Comparison of ENCODE assay signal across 9 mouse cellular contexts in the genomic region with DNA sequence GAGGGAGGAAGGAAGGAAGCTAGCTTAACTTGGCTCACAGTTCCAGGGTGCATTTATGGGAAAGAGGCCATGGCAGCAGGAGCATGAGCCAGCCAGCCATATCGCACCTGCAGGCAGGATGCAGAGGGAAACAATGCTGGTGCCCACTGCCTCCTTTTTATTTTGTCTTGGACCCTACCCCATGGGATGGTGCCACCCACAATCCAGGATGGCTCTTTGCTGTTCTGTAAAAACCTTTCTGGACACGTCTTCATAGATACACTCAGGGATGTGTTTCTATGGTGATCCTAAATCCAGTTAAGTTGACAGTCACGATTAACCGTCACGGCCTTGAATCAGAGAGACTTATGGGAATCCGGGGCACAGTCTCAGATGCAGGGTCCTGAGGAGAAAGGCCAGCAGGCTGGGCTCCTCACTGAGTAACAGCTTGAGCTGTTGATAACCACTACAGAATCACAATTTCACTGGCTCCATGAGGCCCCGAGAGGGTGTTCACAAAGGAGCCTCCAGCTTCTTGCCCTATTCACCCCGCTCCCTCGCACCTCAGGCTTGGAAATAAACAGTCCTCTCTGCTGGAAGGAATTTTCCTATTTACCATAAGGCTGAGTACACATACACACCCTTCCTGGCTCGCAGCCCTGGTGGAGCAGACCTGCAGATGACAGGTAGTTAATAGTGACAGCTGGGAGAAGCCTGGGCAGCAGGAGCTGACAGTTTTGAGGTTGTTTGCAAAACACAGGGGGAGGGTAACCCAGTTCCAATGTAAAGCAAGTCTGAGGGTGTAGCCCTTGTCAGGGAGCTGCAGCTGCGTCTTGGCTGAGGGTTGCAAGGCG. TPM values are rescaled to one million over a fixed set of nuclear protein-coding genes. Genes with fewer than 3 reads are reported as not detected.
DNase-seq lines count a peak whose midpoint lies in the region; ATAC-seq and TF ChIP-seq lines count a peak whose summit lies in the region.
"Had no signal": no experiment of that assay in that cellular context is flagged by ENCODE, and none has a peak within 500 bp of the region (broad histone marks: within the 10 kb centered on the region; RNA-seq: fewer than 3 reads in every experiment).

No protein-coding gene starts in this region.

- 54% methylated on average over 12 of the region's 12 CpGs for whole genome bisulfite sequencing in liver, embryonic 13.5 days (ENCODE audit: insufficient replicate concordance)
- 46% methylated on average over 12 of the region's 12 CpGs for WGBS in liver, embryonic 12.5 days (ENCODE audit: insufficient replicate concordance)
- 46% methylated on average over 12 of the region's 12 CpGs for WGBS in forebrain, embryonic 11.5 days
- 32% methylated on average over 12 of the region's 12 CpGs for WGBS in limb, embryonic 14.5 days

- H3K27me3 ChIP-seq in liver, embryonic 13.5 days = no peaks in the 10 kb centered on the region
- no peaks in the 10 kb centered on the region for H3K27me3 ChIP-seq in liver, embryonic 12.5 days (replicated peaks)
- H3K27me3 ChIP-seq in forebrain, embryonic 11.5 days (ENCODE audit: control insufficient read depth, insufficient read depth, low read length) = no peaks in the 10 kb centered on the region
- H3K27me3 ChIP-seq in limb, embryonic 14.5 days (ENCODE audit: control insufficient read depth, insufficient read depth, low read length) = no peaks in the 10 kb centered on the region

- no peaks in the 10 kb centered on the region for H3K36me3 ChIP-seq in liver, embryonic 13.5 days
- no peaks in the 10 kb centered on the region for H3K36me3 ChIP-seq in liver, embryonic 12.5 days
- H3K36me3 ChIP-seq in forebrain, embryonic 11.5 days (ENCODE audit: control insufficient read depth, insufficient read depth, low read length) = no peaks in the 10 kb centered on the region
- no peaks in the 10 kb centered on the region for H3K36me3 ChIP-seq in limb, embryonic 14.5 days (ENCODE audit: control insufficient read depth, insufficient read depth, low read length)

- no peak for ATAC-seq in liver, embryonic 13.5 days (ENCODE audit: low read depth)
- ATAC-seq in liver, embryonic 12.5 days = no peak
- no peak for ATAC-seq in forebrain, embryonic 11.5 days (replicated peaks; ENCODE audit: low FRiP score)
- ATAC-seq in limb, embryonic 14.5 days (ENCODE audit: low FRiP score, low read depth) = peak; percentile 63

- H3K4me2 ChIP-seq in liver, embryonic 13.5 days = peak overlapping the region; percentile 21; the same call in 1 of the 2 replicates
- no peak overlapping the region for H3K4me2 ChIP-seq in liver, embryonic 12.5 days
- H3K4me2 ChIP-seq in forebrain, embryonic 11.5 days (ENCODE audit: low read depth, low read length, severe bottlenecking) = no peak overlapping the region
- H3K4me2 ChIP-seq in limb, embryonic 14.5 days (replicated peaks; ENCODE audit: low read depth, low read length, severe bottlenecking) = no peak overlapping the region

- no peak overlapping the region for H3K4me3 ChIP-seq in liver, embryonic 13.5 days (replicated peaks)
- no peak overlapping the region for H3K4me3 ChIP-seq in liver, embryonic 12.5 days
- no peak overlapping the region for H3K4me3 ChIP-seq in forebrain, embryonic 11.5 days (ENCODE audit: low read depth, low read length)
- H3K4me3 ChIP-seq in limb, embryonic 14.5 days (replicated peaks; ENCODE audit: low read length) = no peak overlapping the region

- H3K27ac ChIP-seq in liver, embryonic 13.5 days = no peak overlapping the region
- no peak overlapping the region for H3K27ac ChIP-seq in liver, embryonic 12.5 days
- peak overlapping the region; percentile 47; the same call in 1 of the 2 replicates for H3K27ac ChIP-seq in forebrain, embryonic 11.5 days (ENCODE audit: low read depth, low read length)
- H3K27ac ChIP-seq in limb, embryonic 14.5 days (replicated peaks; ENCODE audit: low read depth, low read length) = 0 out of 2 replicates have a peak overlapping the region, but pooled peaks have one; percentile 43
- H3K27ac ChIP-seq: macrophage had no signal

- H3K9me3 ChIP-seq in liver, embryonic 13.5 days (replicated peaks) = no peaks in the 10 kb centered on the region
- no peaks in the 10 kb centered on the region for H3K9me3 ChIP-seq in liver, embryonic 12.5 days (replicated peaks)
- H3K9me3 ChIP-seq in forebrain, embryonic 11.5 days (ENCODE audit: control insufficient read depth, low read length) = no peaks in the 10 kb centered on the region; the same call in 1 of the 2 replicates
- H3K9me3 ChIP-seq in limb, embryonic 14.5 days (ENCODE audit: control insufficient read depth, low read length) = no peaks in the 10 kb centered on the region

- H3K4me1 ChIP-seq in liver, embryonic 13.5 days (replicated peaks) = peaks cover 8% of the 10 kb centered on the region
- peaks cover 9% of the 10 kb centered on the region; the same call in 1 of the 2 replicates for H3K4me1 ChIP-seq in liver, embryonic 12.5 days
- H3K4me1 ChIP-seq in forebrain, embryonic 11.5 days (replicated peaks; ENCODE audit: control insufficient read depth, insufficient read depth, low read length) = peaks cover 1% of the 10 kb centered on the region; the same call in 1 of the 2 replicates
- peaks cover 36% of the 10 kb centered on the region for H3K4me1 ChIP-seq in limb, embryonic 14.5 days (ENCODE audit: control insufficient read depth, insufficient read depth, low read length)

- no peak for DNase-seq in liver, embryonic 13.5 days
- no peak for DNase-seq in forebrain, embryonic 11.5 days (ENCODE audit: low spot score)
- peak; percentile 31 for DNase-seq in limb, embryonic 14.5 days (ENCODE audit: low spot score)
- peak; percentile 46 for DNase-seq in retina, embryonic 14.5 days (ENCODE audit: low spot score)
- no peak for DNase-seq in right cerebral cortex, adult 2 months (ENCODE audit: low spot score in 2 of 2)
- no peak for DNase-seq in thymus, postnatal 0 days (ENCODE audit: low spot score)
- DNase-seq in layer of hippocampus, postnatal 25 days (ENCODE audit: extremely low spot score in 1 of 2, low spot score in 1 of 2) = no peak

- no peak overlapping the region for H3K9ac ChIP-seq in liver, embryonic 13.5 days
- H3K9ac ChIP-seq in liver, embryonic 12.5 days = no peak overlapping the region
- 0 out of 2 replicates have a peak overlapping the region, but pooled peaks have one; percentile 6 for H3K9ac ChIP-seq in forebrain, embryonic 11.5 days (ENCODE audit: low read length)
- no peak overlapping the region for H3K9ac ChIP-seq in limb, embryonic 14.5 days (ENCODE audit: low read depth, low read length, severe bottlenecking)

- no peak for TF ChIP-seq POLR2A in limb, embryonic 14.5 days (IDR thresholded peaks at IDR 0.05; ENCODE audit: borderline replicate concordance, extremely low read depth, insufficient read depth, insufficient read length)

RNA-seq across cellular contexts. Expression of gene Parva, which starts 17.1 kb away (rescaled TPM):
- 8.1 and 9.8 TPM in 2 replicates for polyA plus RNA-seq in liver, embryonic 13.5 days (2015; fragmentation: Nextera tagmentation; extraction: Ambion mirVana)
- polyA plus RNA-seq in liver, embryonic 12.5 days (2016; fragmentation: Nextera tagmentation; extraction: Ambion mirVana) = 13.2 and 13.6 TPM in 2 replicates
- 63.6 and 64.5 TPM in 2 replicates for polyA plus RNA-seq in forebrain, embryonic 11.5 days (2014; fragmentation: Nextera tagmentation; extraction: Ambion mirVana)
- 82.2 and 82.3 TPM in 2 replicates for polyA plus RNA-seq in limb, embryonic 14.5 days (2012; rRNA removed)
- 88.8 and 96.9 TPM in 2 replicates for polyA plus RNA-seq in limb, embryonic 14.5 days (2014; fragmentation: Nextera tagmentation; extraction: Ambion mirVana)
- polyA plus RNA-seq in thymus, postnatal 0 days (2015; fragmentation: Nextera tagmentation; extraction: Ambion mirVana) = 11.0 and 12.1 TPM in 2 replicates
- 10 to 100 TPM; 47.7 to 49.8 TPM for total RNA-seq in layer of hippocampus, postnatal 25 days (2021)

Comparison
In these comparisons a context has a peak if more than half of its experiments do, and no peak if none do; other contexts are left out.
1. DNase-seq: peak in limb, embryonic 14.5 days (single experiment) and retina, embryonic 14.5 days (single experiment); none in liver, embryonic 13.5 days (single experiment), forebrain, embryonic 11.5 days (single experiment), right cerebral cortex, adult 2 months (0 of 2), thymus, postnatal 0 days (single experiment) and layer of hippocampus, postnatal 25 days (0 of 2).
2. H3K27ac ChIP-seq: peak in forebrain, embryonic 11.5 days (single experiment) and limb, embryonic 14.5 days (single experiment); none in liver, embryonic 13.5 days (single experiment) and liver, embryonic 12.5 days (single experiment).